Mouse (Mus musculus) MN1 (cell line): ENCODE measurements around the gene Ifna16.
A peak's percentile ranks its signal among the peaks of the same experiment; 100 is the strongest.

ENCODE experiments used
- DNase-seq: peaks from one replicate; pipeline ENCODE4 v3.0.0-alpha.2; 2016; ENCODE audit warnings: low spot score

Ifna16 gene

DNA sequence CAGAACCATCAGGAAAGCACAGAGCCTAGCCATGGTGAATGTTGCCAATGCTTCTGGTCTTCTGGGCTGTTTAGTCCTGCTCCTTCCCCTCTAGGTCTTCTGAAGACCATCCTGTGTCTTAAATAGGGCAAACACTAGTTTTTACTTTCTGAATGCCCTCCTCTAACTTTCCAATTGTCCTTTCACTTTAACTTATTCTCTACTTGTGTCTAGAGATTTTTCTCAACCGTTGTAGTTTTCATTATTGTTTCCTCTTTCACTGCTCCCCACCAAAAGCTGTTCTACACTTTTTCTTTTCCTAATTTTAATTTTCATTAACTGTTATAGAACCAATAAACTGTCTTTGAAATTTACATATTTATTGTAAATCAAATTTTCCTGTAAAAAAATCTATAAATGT, at the start of gene Ifna16:
Gene Ifna16 (minus strand): TSS at position 101 of the 400 bp plus-strand sequence.
- DNase-seq: no peak

- no peak for DNase-seq
These were observed 46.9 kb upstream of the Ifna16 start for GRCm38 (mm10) chr4:88723497-88724090.

DNA sequence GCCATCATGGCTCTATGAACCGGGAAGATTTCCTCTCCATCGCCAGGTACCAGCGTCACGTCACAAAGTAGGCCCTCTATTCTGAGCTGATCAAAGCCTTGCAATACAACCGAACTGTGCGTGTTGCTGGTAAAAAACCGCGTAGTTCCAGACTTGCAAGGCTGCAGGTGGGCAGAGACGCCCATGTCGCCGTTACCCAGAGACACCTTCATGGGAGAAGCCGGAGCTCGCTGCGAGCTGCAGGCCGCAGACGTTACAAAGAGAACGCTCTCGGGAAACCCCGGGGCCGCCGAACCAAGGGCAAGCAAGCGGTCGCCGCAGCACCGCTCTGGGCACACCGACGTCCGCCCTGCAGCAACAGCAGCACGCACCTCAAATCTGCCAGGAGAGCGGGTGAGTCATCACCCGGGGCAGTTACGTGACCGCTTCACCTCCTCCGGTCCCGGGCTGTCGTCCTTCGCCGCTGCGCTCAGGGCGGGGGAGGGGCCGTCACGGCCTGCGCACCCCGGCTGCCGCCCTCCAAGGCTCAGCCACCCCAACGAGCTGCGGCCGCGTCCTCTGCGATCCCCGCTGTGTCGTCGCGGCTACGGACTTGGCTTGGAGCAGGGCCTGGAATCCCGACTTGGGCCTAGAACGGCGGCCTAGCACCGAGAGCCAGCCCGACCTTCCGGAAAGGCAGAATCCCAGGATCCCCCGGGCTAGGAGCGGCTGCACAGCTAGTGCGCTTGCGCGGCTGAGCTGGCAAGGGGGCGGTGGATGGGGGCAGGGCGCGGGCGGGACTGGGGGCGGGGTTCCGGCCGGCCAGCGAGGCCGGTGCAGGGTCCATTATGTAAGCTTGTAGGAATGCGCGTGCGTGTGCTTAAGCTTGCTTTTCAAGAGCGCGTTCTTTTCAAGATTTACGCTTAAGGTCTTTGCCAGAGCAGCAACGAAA, 45.3 kb upstream of the Ifna16 start, which contains the start of the genes Gm26566 and Klhl9:
Gene Gm26566 (plus strand): TSS at position 15 of the 931 bp plus-strand sequence.
Gene Klhl9 (minus strand): TSS at position 675 of the 931 bp plus-strand sequence.
- DNase-seq: peak; percentile 90

- no peak for DNase-seq
These were observed 42.0 kb upstream of the Ifna16 start for GRCm38 (mm10) chr4:88718715-88719114.

- DNase-seq: peak; percentile 16
These were observed 38.3 kb upstream of the Ifna16 start for GRCm38 (mm10) chr4:88715059-88715458.

DNA sequence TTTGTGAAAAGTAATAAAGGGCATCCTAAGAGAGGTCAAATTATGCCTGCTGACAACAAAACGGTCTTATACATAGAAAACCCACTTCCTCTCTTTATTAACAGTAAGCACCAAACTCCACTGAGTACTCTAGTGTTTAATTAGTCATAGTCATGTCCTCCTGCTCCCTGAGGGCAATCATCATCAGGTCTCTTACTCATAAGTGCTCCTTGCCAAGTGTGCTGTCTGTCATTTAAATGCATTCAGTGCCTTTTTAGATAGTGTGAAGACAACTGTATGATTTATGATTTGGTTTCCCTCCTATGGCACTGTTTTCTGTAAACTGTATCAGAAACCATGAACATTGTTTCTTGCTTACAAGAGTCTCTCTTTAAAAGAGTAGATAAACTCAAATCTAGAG, 37.6 kb upstream of the Ifna16 start:
- DNase-seq: peak; percentile 23

GRCm38 (mm10) chr4:88707128-88707826, 30.6 kb upstream of the Ifna16 start:
- no peak for DNase-seq

DNA sequence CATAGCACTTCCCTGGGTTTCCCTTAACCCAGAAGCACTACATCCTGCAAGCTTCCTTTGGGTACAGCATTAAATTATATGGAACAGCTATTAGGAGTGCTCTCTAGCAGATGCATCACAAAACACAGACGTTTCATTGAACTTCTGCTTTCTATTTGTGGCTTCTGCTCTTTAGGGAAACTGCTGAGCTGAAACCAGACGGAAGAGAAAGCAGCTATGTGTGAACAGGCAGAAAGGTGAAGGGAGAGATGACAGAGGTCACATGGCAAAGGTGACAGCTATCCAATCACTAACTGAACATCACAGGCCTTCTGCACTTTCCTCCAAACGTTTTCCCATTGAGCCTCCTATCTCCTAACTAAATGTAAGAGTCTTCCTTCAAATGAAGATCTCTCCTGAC, 29.2 kb upstream of the Ifna16 start:
- DNase-seq: no peak

GRCm38 (mm10) chr4:88699301-88699700, 22.6 kb upstream of the Ifna16 start:
- no peak for DNase-seq

DNA sequence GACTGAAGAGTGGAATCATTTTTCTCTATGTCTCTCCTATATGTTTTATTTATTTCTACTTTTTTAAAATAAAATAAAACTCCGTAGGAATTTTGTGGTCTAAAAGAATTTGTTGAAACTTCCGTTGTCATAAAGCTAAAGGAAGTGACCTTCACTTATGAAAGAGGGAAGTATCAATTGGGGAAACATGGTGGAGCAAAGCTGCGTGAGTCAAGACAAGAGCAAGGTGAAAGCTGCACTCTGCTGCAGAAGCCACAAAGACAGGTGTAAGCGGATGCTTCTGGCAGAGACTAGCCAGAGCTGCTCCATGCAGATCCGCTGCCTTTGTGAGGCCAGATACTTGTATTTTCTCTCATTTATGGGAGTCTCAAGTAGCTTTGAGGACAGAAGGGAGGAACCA, 22.1 kb upstream of the Ifna16 start:
- no peak for DNase-seq

DNA sequence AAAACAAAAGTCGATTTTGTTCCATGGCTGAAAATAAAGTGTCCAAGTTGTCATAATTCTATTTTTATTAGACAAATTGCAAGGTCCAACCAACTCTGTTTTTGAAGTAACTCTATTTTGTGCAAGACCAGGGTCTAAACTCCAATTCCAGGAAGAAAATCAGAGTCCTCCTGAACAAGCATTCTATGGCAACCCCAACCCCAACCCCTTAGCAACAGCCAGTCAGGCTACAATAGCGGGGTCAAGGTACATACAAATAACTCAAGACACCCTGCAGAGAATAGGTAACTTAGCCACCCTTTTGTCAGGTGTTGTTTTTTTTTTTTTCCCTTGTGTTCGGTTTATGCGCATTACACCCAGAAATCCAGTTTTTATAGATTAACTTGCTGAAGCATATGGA, 21.0 kb upstream of the Ifna16 start:
- DNase-seq: no peak

- no peak for DNase-seq
These were observed 20.4 kb upstream of the Ifna16 start for GRCm38 (mm10) chr4:88697108-88697507.

- DNase-seq: peak; percentile 78
These were observed 19.6 kb upstream of the Ifna16 start for GRCm38 (mm10) chr4:88696237-88696884.

- no peak for DNase-seq
These were observed 16.7 kb upstream of the Ifna16 start for GRCm38 (mm10) chr4:88693392-88693791.

DNA sequence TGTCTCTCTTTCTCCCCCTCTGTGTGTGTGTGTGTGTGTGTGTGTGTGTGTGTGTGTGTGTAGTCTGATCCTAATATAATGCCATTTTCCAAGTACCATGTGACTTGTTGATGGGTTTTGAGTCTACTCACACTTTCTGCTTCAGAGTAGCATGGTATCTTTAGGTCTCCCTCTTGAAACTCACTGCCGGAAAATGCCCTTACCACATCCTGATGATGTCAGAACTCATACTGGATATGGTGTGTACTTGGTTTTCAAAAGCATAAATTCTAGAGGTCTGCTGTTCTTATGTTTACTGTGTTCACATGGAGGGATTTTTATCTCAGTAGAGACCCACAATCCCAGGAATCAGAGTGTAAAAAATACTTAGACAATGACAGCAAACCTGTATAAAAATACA, 15.8 kb upstream of the Ifna16 start:
- no peak for DNase-seq

DNA sequence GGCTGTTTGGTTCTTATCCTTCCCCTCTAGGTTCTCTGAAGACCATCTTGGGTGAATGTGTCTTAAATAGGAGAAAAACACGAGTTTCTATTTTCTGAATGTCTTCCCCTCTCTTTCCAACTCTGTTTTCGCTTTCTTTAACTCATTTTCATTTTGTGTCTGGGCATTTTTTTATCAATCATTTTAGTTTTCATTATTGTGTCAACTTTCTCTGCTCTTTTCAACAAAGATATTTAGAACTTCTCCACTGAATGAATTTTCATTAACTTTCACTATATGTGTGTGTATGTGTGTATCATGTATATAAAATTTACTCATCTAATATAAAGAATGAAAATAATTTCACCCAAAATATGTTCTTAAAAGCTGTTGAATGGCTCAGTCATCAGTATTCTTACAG, 14.5 kb upstream of the Ifna16 start, which contains the start of gene Ifnab:
Gene Ifnab (minus strand): TSS at position 101 of the 400 bp plus-strand sequence.
- DNase-seq: no peak

DNA sequence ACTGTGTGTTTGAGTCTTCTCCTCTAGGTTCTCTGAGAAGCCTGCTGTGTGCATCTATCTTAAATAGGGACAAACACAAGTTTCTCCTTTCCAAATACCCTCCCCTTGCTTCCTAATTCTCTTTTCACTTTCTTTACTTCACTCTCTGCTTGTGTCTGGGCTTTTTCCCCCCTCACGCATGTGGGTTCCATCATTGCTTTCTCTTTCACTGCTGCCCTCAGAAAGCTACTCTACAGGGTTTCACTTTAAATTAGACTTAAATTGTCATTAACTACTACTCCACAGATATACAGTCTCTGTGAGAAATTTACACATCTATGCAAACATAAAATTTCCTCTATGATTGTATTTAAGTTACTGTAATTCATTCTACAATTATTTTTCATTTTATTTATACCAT, 7.1 kb upstream of the Ifna16 start, which contains the start of gene Ifna2:
Gene Ifna2 (minus strand): TSS at position 101 of the 400 bp plus-strand sequence.
- no peak for DNase-seq

- no peak for DNase-seq
These were observed 4.6 kb upstream of the Ifna16 start for GRCm38 (mm10) chr4:88681353-88681752.

DNA sequence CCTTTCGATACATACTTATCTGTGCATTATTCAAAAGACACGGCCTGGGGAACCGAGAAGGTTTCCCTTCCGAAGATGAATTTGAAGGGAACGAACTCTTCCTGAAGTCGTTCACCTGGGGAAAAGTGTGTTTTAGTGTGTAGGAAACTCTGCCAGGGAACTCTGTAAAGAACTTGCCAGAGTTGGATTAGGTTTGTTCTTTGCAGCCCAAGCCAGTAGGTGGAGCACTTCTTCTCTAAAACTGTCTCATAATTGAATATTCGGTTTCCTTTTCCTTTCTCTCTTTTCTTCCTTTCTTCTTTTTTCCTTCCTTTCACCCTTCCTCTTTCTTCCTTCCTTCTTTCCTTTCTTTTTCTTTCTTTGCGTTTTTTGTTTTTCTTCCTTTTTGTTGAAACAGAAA, 3.6 kb upstream of the Ifna16 start:
- DNase-seq: peak; percentile 9

- no peak for DNase-seq
These were observed 21.3 kb downstream of the Ifna16 start for GRCm38 (mm10) chr4:88655461-88655860.

- DNase-seq: no peak
These were observed 23.1 kb downstream of the Ifna16 start for GRCm38 (mm10) chr4:88653644-88654043.

DNA sequence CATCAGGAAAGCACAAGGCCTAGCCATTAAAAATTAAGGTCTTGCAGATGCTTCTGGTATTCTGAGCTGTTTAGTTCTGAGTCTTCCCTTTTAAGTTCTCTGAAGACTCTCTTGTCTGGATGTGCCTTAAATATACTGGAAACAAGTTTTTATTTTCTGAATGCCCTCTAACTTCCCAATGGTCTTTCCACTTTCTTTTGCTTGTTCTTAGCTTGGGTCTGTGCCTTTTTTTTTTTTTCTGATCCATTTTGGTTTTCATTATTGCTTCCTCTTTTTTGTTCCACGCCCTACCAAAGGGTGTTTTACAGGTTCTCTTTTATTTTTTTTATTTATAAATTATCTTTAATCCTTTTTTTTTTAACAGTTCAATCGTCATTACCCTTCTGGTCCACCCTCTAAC, 32.4 kb downstream of the Ifna16 start, which contains the start of gene Ifna13:
Gene Ifna13 (minus strand): TSS at position 101 of the 400 bp plus-strand sequence.
- DNase-seq: no peak
